Mouse (Mus musculus): ENCODE results near the gene Wfikkn2.

GRCm38 (mm10) chr11:94283536-94284099 is 37.8 kb upstream of the Wfikkn2 start:
- TF ChIP-seq CTCF (IDR thresholded peaks at IDR 0.05; ENCODE audit: borderline replicate concordance, insufficient read depth, low read depth, low read length) (no peak), POLR2A (IDR thresholded peaks at IDR 0.05; ENCODE audit: borderline replicate concordance, insufficient read depth, low read length) (no peak)

Measured in cerebellum, adult 2 months (tissue).